Mouse (Mus musculus): ENCODE measurements around the gene Lrrc74a.

GRCm38 (mm10) chr12:86803651-86804307 lies 69.6 kb downstream of the Lrrc74a start:
- TF ChIP-seq GATA1 (IDR thresholded peaks at IDR 0.05; ENCODE audit: low read length) = no peak
- TF ChIP-seq TAL1 (IDR thresholded peaks at IDR 0.05; ENCODE audit: low read length) = no peak
